Mouse (Mus musculus): Measurements from ENCODE around the gene Atic.

Atic gene

DNA sequence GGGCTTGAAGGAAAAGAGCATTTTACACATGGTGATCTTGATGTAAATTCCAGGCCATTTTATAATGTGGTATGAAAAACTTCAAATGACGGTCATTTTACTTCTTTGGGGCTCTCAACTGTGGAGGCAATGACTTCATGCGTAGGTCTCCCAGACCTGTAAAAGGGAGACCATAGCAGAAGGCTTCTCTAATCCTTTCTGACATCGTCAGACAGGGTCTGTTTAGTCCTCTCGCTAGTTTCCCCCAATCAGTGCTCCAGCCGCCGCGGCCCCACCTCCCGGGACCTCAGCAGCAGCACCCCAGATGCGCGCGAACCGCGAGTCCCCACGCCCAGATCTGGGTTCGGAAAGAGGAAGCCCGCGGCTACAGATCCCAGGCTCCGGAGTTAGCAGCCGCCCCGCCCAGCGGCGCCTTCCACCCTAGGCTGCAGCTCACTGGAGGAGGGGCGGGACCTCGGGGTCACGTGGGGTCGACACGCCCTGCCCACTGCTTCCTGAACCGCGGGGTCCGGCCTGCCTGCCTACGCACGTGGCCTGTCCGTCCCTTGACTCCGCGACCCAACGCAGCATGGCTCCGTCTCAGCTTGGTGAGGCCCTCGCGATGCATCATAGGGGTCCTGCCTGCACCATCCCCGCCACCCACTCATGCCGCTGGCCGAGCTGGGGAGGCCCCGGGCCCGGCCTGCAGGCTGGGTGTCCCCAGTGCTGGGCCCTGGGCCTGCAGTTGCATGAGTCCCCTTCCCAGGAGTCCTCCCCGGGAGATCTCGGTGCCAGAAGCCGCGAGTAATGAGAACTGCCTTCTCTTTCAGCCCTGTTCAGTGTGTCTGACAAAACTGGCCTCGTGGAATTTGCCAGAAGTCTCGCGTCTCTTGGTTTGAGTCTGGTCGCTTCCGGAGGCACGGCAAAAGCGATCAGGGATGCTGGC is at the start of gene Atic:
TSS of gene Atic (plus strand) at position 463 of the 925 bp plus-strand sequence.
- ChIA-PET POLR2A (interaction anchor here in 3 of 4 experiments (0.5 to 3.3 kb wide), 34 partner anchors 9 to 632 kb away, joined by 3 to 17 read pairs (median 4); partner anchors contain the start of gene Bard1 (in 1 of the 3)), CTCF (interaction anchor here in 3 of 4 experiments (0.6 to 1.0 kb wide), 3 partner anchors 25 to 118 kb away, joined by 3 to 4 read pairs (median 3); no protein-coding TSS in a partner anchor)

- ChIA-PET CTCF (interaction anchor here in 2 of 4 experiments (0.5 to 0.9 kb wide), 3 partner anchors 24 to 659 kb away, joined by 3 to 8 read pairs (median 3); no protein-coding TSS in a partner anchor), POLR2A (interaction anchor here in 2 of 4 experiments (0.7 to 1.6 kb wide), 7 partner anchors 14 to 404 kb away, joined by 3 to 5 read pairs (median 3); partner anchors contain the start of genes Atic (in 2 of the 2) and Bard1 (in 1 of the 2))
Observed at GRCm38 (mm10) chr1:71507251-71507650, 49.7 kb upstream of the Atic start.

- ChIA-PET CTCF (interaction anchor here in 1 of 4 experiments (0.5 kb wide), 1 partner anchor 737 kb away, joined by 3 read pairs; no protein-coding TSS in a partner anchor), POLR2A (no interaction called here)
Observed at GRCm38 (mm10) chr1:71515041-71515440, 41.9 kb upstream of the Atic start.

DNA sequence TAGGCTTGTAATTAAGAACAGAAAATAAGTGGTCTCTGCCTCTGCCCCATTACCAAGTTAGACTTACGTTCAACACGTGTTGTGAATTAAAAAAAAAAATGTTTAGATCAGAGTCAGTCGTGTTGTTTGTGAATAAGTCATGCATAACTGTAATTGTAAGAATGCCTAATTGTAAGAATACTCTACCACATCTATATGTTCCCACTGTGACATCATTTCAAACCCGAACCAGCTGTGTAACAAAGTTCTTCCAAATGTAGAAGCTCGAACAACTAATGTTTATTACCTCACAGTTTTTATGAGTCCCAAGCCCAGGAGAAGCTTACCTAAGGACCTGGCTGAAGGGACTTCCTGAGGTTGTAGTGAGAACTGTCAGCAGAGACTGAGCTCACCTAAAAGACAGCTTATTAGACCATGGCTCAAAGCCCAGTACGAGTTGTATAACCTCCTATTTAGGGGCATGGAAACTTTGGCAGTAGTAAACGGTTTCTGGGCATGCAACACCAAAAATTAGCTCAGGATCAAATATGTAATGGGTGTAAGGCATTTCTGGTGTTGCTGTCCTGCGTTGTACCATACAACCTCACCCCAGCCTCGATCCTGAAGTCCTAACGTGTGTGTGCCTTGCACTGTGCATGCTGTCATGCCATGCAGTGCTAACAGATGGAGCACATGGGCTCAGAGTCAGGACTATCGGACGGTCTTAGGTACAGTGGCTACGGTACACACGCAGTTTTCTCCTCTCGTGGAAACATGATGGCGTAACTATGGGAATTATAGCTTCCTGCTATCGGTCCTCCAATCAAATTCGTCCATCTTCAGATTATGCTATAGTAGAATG is 27.9 kb upstream of the Atic start:
- ChIA-PET CTCF (no interaction called here), POLR2A (no interaction called here)

- CTCF ChIA-PET: interaction anchor here in 3 of 4 experiments (0.6 to 2.0 kb wide), 13 partner anchors 17 to 805 kb away, joined by 3 to 13 read pairs (median 5); partner anchors contain the start of genes Atic (in 1 of the 3) and Vwc2l (in 1 of the 3)
- POLR2A ChIA-PET: interaction anchor here in 1 of 4 experiments (0.6 to 1.2 kb wide), 6 partner anchors 8 to 213 kb away, joined by 3 to 7 read pairs (median 4); no protein-coding TSS in a partner anchor
Observed at GRCm38 (mm10) chr1:71530779-71531178, 26.2 kb upstream of the Atic start.

DNA sequence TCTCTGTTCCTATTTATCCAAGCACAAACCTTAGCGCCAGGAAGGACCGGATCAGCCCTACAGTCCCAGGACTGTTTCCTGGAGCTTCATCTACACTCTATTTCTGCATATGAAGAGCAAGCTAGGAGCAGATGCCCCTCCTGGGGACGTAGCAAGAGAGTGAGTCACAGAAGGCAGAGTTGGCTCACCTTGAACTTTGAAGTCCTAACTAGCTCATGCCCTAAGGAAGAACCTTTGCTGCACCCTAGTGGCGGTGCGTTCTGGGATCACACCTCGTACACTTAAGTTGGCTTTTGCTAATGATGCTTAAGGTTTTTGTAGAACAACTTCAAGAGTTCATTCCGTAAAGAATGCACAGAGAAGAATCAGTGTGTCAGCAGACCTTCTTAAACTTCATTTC is 25.3 kb upstream of the Atic start:
- ChIA-PET CTCF (interaction anchor here in 3 of 4 experiments (0.5 to 2.0 kb wide), 18 partner anchors 16 to 806 kb away, joined by 3 to 13 read pairs (median 4); partner anchors contain the start of genes Atic (in 1 of the 3) and Vwc2l (in 1 of the 3)), POLR2A (interaction anchor here in 3 of 4 experiments (0.6 to 1.2 kb wide), 9 partner anchors 8 to 604 kb away, joined by 3 to 7 read pairs (median 4); no protein-coding TSS in a partner anchor)

DNA sequence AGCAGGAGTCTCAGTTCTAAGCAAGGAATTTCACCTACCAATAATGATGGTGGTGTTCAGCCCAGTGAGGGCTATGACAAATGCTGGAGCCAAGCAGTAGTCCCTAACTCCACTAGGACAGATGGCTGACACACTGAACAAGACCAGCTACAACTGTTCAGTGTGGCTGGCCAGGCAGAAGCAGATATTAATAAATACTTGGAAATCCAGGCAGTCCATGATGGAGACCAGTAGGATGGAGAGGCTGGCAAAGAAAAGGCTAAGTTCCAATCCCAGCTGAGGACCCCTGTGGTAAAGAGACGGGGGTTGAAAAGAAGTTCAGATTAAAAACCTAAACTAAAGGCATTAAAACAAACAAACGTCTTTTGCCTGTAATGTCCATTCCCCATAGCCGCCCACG is 17.3 kb upstream of the Atic start:
- ChIA-PET POLR2A (interaction anchor here in 1 of 4 experiments (1.1 kb wide), 1 partner anchor 9 kb away, joined by 3 read pairs; no protein-coding TSS in a partner anchor), CTCF (no interaction called here)

GRCm38 (mm10) chr1:71540437-71540836 is 16.5 kb upstream of the Atic start:
- ChIA-PET CTCF (no interaction called here), POLR2A (interaction anchor here in 2 of 4 experiments (0.9 to 2.2 kb wide), 3 partner anchors 8 to 192 kb away, joined by 3 to 6 read pairs (median 3); no protein-coding TSS in a partner anchor)

DNA sequence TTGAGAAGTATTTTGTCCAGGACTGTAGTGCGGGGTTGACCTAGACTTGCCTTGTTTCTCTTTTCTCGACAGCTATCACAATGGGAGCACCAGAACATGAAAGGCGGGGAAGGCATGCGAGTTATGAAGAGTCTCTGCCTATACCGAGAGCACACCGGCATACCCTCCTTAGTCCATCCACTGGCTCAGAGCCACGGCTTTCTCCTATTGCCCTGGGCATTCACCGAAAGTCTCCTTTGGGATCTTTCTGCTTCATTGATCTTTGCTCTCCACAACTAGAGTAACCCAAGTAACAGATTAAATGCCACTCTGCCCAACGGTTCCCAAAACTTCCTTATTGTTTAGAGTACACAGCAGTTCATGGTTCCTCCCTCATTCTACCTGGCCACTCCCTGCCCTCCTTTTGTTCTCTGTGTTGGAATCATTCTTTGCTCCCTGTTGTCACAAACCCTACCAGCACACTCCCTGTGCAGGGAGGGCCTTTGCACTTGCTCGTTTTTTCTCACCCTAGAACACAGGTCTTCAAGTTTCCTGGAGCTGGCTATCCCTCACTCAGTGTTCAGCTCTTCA is 6.2 kb upstream of the Atic start:
- CTCF ChIA-PET: interaction anchor here in 2 of 4 experiments (0.6 to 1.2 kb wide), 3 partner anchors 19 to 24 kb away, joined by 4 to 8 read pairs (median 4); no protein-coding TSS in a partner anchor

DNA sequence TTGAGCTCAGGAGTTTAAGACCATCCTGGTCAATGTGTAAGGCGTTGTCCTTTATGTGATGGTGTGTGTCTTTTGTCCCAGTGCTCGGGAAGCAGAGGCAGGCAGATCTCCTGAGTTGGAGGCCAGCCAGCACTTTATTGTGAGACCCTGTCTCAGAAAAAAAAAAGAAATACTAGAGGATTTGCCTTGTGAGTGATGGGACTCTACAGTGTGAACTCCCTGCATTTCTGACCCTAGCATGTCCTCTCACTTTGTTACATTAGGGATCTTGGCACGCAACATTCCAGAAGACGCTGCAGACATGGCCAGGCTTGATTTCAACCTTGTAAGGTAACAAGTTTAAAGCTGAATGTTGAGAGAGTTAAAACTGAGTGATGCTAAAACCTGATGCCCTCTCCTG is 3.7 kb downstream of the Atic start:
- ChIA-PET CTCF (no interaction called here), POLR2A (interaction anchor here in 3 of 4 experiments (0.6 to 2.8 kb wide), 11 partner anchors 10 to 1392 kb away, joined by 3 to 7 read pairs (median 4); no protein-coding TSS in a partner anchor)

More for the DNA sequence above, 6.2 kb upstream of the Atic start:
- POLR2A ChIA-PET: interaction anchor here in 2 of 4 experiments (0.6 to 1.1 kb wide), 3 partner anchors 9 to 231 kb away, joined by 3 to 8 read pairs (median 5); no protein-coding TSS in a partner anchor

DNA sequence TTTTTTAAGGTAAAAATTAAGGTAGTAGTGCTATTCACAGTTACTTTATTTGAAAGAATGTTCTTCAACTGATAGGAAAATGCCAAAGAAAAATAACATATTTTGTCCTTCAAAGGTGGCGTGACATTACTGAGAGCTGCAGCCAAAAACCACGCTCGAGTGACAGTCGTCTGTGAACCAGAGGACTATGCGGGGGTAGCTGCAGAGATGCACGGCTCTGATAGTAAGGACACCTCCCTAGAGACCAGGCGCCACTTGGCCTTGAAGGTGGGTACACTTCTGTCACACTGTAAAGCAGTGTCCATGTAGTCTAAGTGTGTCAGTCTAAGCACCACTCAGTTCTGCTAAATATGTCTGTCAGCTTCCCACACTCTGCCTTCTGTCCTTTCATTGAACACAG is 7.3 kb downstream of the Atic start:
- CTCF ChIA-PET: no interaction called here
- POLR2A ChIA-PET: interaction anchor here in 2 of 4 experiments (0.7 to 1.5 kb wide), 5 partner anchors 8 to 79 kb away, joined by 3 read pairs; no protein-coding TSS in a partner anchor

DNA sequence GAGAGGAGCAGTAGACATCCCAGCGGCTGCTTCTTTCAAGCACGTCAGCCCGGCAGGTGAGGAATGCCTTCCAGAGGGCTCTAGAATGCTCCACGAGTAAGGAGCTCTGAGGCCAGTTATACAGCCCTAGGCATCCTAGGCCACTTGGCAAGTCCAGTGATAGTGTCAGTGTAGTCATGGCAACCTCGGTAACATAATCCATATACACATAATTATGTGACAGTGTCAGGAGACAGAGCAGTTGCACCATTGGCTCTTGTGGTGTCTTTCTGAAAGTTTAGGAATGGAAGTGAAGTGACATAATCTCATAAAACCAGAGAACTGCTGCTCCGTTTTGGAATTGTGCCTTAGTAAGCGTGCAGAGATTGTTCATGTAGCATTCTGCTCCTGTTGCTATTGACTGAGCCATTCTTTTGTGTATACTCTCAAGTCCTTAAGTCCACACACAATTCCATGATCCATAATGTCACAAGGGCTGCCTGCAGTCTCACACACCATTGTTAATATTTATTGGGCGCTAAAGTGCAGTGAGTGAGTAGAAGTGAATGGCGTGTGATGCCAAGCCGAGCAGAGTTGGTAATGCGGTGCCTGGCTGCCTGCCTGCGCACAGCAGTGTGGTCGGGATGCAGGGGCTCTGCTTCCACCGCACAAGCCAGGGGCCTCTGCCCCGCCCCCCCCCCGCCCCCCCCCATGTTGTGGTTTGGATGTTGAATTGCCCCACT is 11.1 kb downstream of the Atic start:
- CTCF ChIA-PET: no interaction called here
- POLR2A ChIA-PET: interaction anchor here in 2 of 4 experiments (1.1 to 3.2 kb wide), 5 partner anchors 11 to 78 kb away, joined by 3 to 33 read pairs (median 12); partner anchors contain the start of gene Atic (in 2 of the 2)

DNA sequence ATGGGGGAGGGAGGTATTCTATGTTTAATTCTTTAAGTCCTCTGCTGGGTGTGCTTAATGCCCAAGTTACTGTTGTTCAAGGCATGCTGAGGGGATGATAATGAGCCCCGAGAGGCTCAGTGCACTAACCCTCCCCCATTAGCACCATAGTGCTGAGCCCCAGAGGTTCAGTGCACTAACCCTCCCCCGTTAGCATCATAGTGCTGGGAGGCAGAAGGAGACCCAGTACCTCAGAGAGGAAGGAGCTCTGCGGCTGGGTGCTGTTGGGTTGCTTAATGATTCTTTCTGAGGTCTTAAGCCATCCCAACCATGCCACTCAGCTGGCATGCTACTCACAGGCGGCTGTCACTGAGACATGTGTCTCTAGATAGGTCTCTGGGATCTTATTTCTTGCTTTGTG is 13.2 kb downstream of the Atic start:
- POLR2A ChIA-PET: interaction anchor here in 2 of 4 experiments (0.6 to 2.2 kb wide), 10 partner anchors 8 to 599 kb away, joined by 3 to 7 read pairs (median 4); partner anchors contain the start of gene Atic (in 1 of the 2)
- CTCF ChIA-PET: interaction anchor here in 1 of 4 experiments (0.6 kb wide), 1 partner anchor 31 kb away, joined by 3 read pairs; no protein-coding TSS in a partner anchor

- POLR2A ChIA-PET: interaction anchor here in 1 of 4 experiments (0.9 to 15.3 kb wide), 9 partner anchors 9 to 75 kb away, joined by 3 to 141 read pairs (median 4); partner anchors contain the start of gene Atic
- CTCF ChIA-PET: no interaction called here
Observed at GRCm38 (mm10) chr1:71575987-71576386, 19.0 kb downstream of the Atic start.

DNA sequence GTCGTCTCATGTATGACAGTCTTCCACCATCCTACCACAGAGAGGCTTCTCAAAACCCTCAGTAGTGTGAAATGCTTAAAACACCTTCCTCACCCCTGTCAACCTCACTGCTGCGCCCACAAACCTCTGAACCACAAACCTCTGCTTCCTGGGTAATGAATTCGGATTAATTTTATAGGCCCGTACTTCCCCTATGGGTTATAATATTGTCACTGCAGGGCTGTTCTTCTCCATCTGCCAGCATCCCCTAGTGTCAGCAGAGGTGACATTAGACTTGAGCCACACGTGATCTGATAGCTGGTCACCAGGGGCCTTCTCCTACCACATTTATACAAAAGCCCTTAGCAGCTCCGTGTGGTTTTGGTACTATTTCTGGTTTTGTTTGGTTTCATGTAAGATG is 19.9 kb downstream of the Atic start:
- POLR2A ChIA-PET: interaction anchor here (0.6 to 15.3 kb wide), 8 partner anchors 9 to 69 kb away, joined by 3 to 141 read pairs (median 6); partner anchors contain the start of gene Atic (in 2 of the 4)
- CTCF ChIA-PET: no interaction called here

DNA sequence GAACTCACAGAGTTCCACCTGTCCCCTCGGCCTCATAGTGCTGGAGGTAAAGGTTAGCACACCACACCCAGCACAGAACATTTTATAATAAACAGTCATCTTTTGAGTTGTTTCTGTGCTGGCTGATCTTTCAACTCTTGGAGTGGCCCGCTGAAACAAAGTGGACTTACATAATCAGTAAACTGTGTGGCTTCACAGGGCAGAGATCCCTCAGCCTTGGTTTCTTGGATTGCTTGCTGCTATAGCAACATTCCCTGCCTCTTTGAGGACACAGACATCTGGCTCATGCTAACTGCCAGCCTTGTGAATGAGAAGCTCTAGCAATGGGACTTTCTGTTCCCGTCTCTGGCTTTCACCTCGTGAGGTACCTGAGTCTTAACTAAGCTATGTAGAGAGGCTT is 22.6 kb downstream of the Atic start:
- ChIA-PET CTCF (no interaction called here), POLR2A (interaction anchor here in 3 of 4 experiments (0.5 to 15.3 kb wide), 22 partner anchors 9 to 216 kb away, joined by 3 to 141 read pairs (median 4); no protein-coding TSS in a partner anchor)

DNA sequence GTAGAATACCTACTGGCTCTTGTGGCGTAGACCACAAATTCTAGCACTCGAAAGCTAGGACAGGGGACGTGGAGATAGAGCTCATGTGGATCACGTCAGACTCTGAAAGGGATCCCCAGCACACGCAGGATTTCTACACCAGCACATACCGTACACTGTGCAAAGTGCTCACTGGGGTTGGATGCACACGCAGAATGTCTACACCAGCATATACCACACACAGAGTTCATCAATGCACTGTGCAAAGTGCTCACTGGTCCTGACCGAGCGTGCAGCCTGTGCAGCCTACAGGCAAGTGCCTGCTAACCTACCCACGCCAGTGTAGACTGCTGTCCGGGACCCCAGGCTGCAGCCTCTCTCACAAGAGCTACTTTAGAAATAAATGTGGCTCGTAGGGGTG is 23.5 kb downstream of the Atic start:
- ChIA-PET POLR2A (interaction anchor here (0.6 to 15.3 kb wide), 19 partner anchors 9 to 585 kb away, joined by 3 to 141 read pairs (median 4); partner anchors contain the start of gene Atic (in 1 of the 4)), CTCF (no interaction called here)
